Mouse (Mus musculus): ENCODE data around the gene Insig1.

- no peak for TF ChIP-seq CTCF (IDR thresholded peaks at IDR 0.05; ENCODE audit: insufficient read depth, low read length)
- no peak for TF ChIP-seq POLR2A (IDR thresholded peaks at IDR 0.05; ENCODE audit: borderline replicate concordance, extremely low read depth, low read depth, low read length)
Measured at GRCm38 (mm10) chr5:28047961-28048360, 23.2 kb upstream of the Insig1 start.
